Mouse (Mus musculus) cerebellum, postnatal 4 days (tissue): ENCODE measurements around the gene Gm20518.

Experiments
- DNase-seq, 2 experiments: peaks; one replicate each; pipeline ENCODE4 v3.0.0; 2022; ENCODE audit warnings: low spot score in 2 of 2, mixed read lengths in 1 of 2

The Gm20518 gene

GRCm38 (mm10) chr16:17807192-17808009 is 84.1 kb downstream of the Gm20518 start:
- DNase-seq: peak; percentile 77 to 81

- DNase-seq: peak in 1 of 2 experiments; percentile 32
Observed at GRCm38 (mm10) chr16:17806581-17807191, 84.8 kb downstream of the Gm20518 start.

- DNase-seq: no peak
Observed at GRCm38 (mm10) chr16:17804982-17805381, 86.5 kb downstream of the Gm20518 start.

- DNase-seq: no peak
Observed at GRCm38 (mm10) chr16:17804449-17804912, 87.0 kb downstream of the Gm20518 start.

GRCm38 (mm10) chr16:17803675-17804448 is 87.6 kb downstream of the Gm20518 start:
- DNase-seq: no peak

DNA sequence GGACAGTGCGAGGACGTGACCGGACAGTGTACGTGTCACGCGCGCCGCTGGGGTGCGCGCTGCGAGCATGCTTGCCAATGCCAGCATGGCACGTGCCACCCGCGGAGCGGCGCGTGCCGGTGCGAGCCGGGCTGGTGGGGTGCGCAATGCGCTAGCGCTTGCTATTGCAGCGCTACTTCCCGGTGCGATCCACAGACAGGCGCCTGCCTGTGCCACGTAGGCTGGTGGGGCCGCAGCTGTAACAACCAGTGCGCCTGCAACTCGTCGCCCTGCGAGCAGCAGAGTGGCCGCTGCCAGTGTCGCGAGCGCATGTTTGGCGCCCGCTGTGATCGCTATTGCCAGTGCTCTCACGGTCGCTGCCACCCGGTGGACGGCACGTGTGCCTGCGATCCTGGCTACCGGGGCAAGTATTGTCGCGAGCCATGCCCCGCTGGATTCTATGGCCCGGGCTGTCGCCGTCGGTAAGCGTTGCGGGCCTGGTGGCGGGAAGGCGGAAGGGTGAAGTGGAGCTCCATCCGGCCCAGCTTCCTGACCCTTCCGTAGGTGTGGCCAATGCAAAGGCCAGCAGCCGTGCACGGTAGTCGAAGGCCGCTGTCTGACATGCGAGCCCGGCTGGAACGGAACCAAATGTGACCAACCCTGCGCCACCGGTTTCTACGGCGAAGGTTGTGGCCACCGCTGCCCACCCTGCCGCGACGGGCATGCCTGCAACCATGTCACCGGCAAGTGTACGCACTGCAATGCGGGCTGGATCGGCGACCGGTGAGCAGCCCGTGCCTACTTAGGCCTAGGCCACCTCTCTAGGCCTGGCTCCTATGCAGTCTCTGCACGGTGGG is 88.4 kb downstream of the Gm20518 start:
- DNase-seq: peak in 1 of 2 experiments; percentile 34

- DNase-seq: no peak
Observed at GRCm38 (mm10) chr16:17802456-17802838, 89.0 kb downstream of the Gm20518 start.

DNA sequence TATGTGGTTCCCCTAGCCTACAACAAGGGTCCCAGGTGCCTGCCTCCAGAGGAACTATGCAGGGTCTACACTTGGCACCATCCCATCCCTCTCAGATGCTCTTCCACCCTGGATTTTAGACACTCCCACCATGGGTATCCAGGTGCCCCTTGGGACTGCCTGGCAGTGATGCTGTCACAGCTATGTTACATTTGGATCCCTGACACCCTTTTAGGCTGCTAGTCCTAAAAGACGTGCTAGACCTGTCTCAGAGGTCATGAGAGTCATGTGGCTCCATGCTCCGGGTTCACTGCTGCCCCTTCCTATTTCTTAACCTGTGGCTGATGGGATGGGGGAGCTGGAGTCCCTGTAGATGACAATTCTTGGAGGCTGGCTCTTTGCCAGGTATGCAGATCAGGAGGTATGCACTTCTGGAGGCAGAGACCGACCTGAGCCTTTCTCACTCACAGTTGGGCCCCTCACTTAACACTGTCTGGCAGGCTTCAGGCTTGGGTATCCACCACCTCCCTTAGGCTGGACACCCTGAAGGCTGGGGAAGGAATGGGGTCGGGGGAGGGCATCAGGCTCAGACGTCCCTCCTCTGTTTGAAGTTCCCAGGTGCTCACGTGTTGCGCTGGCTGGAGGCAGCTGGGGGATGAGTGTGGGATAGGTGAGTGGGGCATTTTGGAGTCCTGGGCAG is 89.6 kb downstream of the Gm20518 start:
- no peak for DNase-seq

DNA sequence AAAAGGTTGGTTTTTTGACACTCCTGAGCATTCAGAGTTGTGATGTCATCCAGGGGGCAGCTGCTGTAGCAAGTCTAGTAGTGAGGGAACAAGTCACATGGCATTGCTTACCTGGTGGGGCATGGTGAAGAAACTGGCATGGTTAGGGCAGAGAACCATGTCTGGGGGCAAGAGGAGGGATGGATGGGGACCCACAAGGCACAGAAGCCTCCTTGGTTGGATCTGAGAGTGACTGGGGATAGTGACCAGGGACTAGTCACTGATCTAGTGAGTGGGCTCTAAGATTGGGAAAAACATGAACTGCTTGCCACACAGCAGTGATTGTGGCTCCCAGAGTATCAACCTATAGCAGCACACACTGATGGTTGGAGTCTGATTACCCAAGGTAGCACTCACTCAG is 91.9 kb downstream of the Gm20518 start:
- DNase-seq: no peak

DNA sequence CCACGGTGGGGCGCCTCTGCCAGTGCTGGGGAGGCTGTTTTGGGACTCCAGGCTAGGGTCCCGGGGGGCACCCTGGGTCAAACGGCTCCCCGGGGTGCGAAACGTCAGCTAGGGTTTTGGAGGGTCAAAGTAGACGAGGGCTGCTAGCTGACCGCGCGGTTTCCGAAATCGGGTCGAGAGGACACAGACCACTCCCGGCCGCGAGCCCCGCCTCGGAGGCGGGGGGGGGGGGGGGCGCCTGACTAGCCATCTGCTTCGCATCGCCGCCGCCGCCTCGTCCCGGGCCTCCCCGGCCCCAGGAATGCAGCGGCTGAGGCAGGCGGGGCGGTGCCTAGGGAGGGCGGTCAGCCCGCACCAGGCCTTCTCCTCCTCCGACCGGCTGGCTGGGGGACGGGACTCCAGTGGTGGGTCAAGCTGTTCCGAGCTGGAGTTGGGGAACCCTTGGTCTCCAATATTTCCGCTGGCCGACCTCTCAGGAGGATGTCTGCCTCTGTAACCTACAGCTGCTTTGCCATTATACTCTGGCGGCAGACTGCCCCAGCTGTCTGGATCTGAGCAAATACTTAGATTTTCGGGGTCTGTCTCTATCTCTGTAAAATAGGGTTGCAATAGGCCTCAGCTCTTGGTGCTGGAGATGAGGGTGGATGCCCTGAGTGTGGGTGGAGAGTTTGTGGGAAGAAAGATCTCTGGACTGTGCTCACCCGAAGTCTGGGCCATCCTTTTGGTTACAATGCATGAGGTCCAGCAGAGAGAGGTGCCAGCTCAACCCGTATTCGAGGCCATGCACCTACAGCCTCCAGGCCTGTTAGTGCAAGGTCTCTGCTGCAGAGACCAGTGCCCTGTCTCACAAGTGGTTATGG is 92.9 kb downstream of the Gm20518 start:
- no peak for DNase-seq

- DNase-seq: peak in 1 of 2 experiments; percentile 15
Observed at GRCm38 (mm10) chr16:17797812-17798311, 93.6 kb downstream of the Gm20518 start.

DNA sequence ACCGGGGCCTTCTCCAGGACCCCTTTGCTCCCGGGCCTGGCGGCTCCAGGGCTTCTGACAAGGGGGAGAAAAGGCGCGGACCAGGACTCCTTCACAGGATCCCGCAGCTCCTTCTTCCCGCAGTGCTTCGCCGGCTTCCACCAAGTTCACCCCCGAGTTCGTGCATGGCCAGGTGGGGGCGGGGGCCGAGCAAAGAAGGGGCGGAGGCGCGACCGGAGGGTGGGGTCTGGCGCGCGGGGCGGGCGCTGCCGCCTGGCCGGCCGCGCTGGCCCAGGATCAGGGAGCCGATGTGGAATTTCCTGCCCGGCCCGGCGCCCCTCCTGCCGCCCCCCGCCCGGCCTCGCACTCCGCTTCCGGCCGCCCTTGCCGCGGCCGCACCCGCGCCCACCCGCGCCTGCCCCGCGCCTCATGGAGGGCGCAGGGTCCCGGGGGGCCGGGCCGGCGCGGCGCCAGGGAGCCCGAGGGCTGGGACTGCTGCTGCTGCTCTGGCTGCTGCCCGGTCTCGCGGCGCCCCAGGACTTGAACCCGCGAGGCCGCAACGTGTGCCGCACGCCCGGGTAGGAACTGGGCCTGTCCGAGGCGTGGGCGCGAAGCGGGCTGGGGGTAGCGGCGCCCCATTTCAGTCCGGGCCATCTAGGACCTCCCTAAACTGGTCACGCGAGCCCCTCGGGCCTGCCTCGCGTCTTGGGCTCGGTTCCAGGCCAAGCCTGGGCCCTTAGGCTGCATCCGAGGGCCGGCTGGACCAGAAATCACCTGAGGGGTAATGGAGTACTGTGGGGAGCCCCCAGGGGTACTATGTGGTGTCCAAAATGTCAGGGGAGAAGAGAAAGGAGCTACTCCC is 94.3 kb downstream of the Gm20518 start, which contains the start of gene Scarf2:
Gene Scarf2 (plus strand): TSS at position 312 of the 841 bp plus-strand sequence.
- peak in 1 of 2 experiments; percentile 16 for DNase-seq

DNA sequence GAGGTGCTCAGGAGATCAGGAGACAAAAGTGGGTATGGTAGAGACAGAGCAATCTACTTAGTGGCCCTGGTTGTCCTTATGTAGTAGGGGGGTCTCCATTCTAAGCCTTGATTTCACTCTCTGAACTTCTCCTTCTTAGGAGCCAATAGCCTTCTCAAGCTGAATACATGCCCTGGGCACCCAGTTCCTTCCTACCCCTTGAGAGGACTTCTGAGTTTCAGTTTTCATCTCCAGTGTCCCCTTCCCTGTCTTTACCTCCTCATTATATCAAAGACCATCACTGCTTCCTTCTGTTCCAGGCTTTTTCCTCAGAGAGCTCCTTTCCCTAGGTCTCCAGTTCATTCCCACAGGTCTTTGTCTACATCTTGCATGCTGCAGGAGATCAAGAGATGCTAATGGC is 95.0 kb downstream of the Gm20518 start:
- DNase-seq: no peak

- DNase-seq: no peak
Observed at GRCm38 (mm10) chr16:17795643-17796042, 95.8 kb downstream of the Gm20518 start.

- DNase-seq: no peak
Observed at GRCm38 (mm10) chr16:17794047-17794446, 97.4 kb downstream of the Gm20518 start.

GRCm38 (mm10) chr16:17792728-17793127 is 98.7 kb downstream of the Gm20518 start:
- DNase-seq: no peak

GRCm38 (mm10) chr16:17785337-17785736 is 106.1 kb downstream of the Gm20518 start:
- DNase-seq: no peak
